Mouse (Mus musculus): ENCODE results near the gene Sept1. TPM values are rescaled to one million over a fixed set of nuclear protein-coding genes. Genes with fewer than 3 reads are reported as not detected.

Gene Sept1
- 41.3 and 47.7 TPM in 2 replicates for total RNA-seq (2014; fragmentation: Nextera tagmentation)
- 24.8 and 25.5 TPM in 2 replicates for total RNA-seq (2017)

GRCm38 (mm10) chr7:127232622-127233367, at the start of gene Sept1, which contains the start of gene Zfp553:
Sept1 (minus strand) TSS chr7:127233130.
Zfp553 (plus strand) TSS chr7:127233061.
- ATAC-seq (replicated peaks; ENCODE audit: low FRiP score, low TSS enrichment, poor library complexity, severe bottlenecking), result peak; percentile 65

GRCm38 (mm10) chr7:127282190-127282589, 49.3 kb upstream of the Sept1 start:
- no peak for ATAC-seq (replicated peaks; ENCODE audit: low FRiP score, low TSS enrichment, poor library complexity, severe bottlenecking)

GRCm38 (mm10) chr7:127281114-127281513, 48.2 kb upstream of the Sept1 start:
- 0 out of 2 replicates have a peak, but pooled peaks have one; percentile 39 for ATAC-seq (replicated peaks; ENCODE audit: low FRiP score, low TSS enrichment, poor library complexity, severe bottlenecking)

DNA sequence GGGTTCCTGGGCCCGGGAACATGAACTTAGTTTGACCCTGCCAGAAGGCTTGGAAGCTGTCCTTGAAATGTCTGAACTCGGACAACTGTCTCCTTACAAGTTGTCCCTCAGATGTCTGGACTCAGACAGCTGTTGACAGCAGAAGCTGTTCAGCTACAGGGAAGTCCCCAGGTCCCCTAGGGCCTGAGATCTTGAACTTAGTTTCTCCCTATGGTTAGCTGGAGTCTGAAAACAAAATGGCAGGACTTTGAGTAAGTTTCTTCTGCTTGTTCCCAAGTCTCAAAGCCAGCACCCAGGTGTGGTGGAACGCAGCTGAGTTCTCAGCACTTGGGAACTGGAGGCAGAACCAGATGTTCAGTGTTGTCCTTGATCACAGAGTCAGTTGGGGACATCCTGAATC, 47.2 kb upstream of the Sept1 start:
- ATAC-seq (replicated peaks; ENCODE audit: low FRiP score, low TSS enrichment, poor library complexity, severe bottlenecking), result no peak

DNA sequence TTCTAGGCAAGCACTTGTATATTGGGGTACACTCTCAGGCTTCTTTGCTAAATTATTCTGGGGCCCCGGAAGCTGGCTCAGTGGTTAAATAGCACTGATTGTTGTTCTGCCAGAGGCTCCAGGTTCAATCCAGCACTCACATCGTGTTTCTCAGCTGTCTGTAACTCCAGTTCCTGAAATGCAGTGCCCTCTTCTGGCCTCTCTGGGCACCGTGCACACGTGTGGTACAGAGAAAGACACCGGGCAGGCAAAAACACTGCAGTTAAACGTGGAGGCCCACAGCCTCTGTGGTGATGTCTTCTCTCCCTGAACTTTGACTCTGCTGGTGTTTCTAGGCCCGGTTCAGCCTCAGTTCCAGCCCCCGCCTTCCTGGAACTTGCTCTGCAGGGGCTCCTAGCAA, 45.4 kb upstream of the Sept1 start:
- ATAC-seq (replicated peaks; ENCODE audit: low FRiP score, low TSS enrichment, poor library complexity, severe bottlenecking), result peak; percentile 64

GRCm38 (mm10) chr7:127276519-127276961, 43.6 kb upstream of the Sept1 start:
- ATAC-seq (replicated peaks; ENCODE audit: low FRiP score, low TSS enrichment, poor library complexity, severe bottlenecking), result no peak

GRCm38 (mm10) chr7:127273925-127274789, 41.2 kb upstream of the Sept1 start, which contains the start of gene Sephs2:
Sephs2 (minus strand) TSS chr7:127274055.
- ATAC-seq (replicated peaks; ENCODE audit: low FRiP score, low TSS enrichment, poor library complexity, severe bottlenecking), result peak; percentile 88

DNA sequence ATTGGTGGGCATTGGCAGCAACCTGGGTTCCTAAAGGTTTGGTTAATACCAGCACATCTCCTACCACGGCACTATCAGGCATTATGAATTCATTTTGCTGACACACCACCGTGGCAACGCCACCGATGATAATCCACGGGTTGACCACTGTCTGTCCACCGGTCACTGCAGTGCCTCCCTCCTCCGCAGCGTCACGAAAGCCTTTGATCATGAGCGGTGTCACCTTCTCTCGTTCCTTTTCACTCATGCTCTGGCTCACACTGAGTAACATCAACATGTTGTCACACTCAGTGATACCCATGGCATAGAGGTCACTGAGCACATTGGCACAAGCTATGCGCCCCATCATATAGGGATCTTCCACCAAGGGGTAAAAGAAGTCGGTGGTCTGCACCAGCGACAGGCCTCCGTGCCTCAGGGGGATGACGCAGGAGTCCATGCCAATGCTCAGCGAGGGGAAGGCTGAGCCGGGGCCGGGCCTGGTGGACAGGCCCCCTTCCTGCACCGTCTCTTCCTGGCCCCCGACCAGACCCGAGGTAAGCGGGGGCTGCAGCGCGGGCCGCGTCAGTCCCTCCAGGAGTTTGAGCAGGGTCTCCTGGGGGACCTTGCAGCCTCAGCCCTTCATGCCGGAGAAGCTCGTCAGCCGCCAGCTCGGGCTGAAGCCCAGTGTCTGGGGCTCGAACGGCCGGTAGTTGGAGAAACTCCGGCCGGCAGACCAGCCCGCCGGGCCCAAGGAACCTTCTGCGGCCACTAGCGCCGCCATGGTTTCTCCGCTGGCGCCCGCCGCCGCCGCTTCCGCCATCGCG, 40.4 kb upstream of the Sept1 start:
- ATAC-seq (replicated peaks; ENCODE audit: low FRiP score, low TSS enrichment, poor library complexity, severe bottlenecking), result 0 out of 2 replicates have a peak, but pooled peaks have one; percentile 18

- ATAC-seq (replicated peaks; ENCODE audit: low FRiP score, low TSS enrichment, poor library complexity, severe bottlenecking), result no peak
These were observed 39.6 kb upstream of the Sept1 start for GRCm38 (mm10) chr7:127272566-127272965.

DNA sequence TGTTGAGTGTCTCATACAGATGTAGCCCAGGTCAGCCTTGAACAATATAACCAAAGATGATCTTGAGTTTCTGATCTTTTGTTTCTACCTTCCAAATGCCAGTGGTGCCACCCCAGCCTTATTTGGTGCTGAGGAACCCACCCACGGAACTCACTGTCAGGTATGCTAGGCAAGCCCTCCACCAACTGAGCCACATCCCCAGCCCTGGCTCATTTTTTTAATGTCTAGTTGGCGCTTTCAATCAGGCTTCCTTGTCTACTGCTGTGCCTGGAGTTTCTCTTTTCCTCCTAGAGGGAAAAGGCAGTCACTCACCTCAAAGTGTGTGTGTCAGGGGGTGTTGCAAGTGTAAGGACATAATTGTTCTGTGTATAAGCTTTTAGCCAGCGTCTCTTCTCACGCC, 38.2 kb upstream of the Sept1 start:
- no peak for ATAC-seq (replicated peaks; ENCODE audit: low FRiP score, low TSS enrichment, poor library complexity, severe bottlenecking)

DNA sequence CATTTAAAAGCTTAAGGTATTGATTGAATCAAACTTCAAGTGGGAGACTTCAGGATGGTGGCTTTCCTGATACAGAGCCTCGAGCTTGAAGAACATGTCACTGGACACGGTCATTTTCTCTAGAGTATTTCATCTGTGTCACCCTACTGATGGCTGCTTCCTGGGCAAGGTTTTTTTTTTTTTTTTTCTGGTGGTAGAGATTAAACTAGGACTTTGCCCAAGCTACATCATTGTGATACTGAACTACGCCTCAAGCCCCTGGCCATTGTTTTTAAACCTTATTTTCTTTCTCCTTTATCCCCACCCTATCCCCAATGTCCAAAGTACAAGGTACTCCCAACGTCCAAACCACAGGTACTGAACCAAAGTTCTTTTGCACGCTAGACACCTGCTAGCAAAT, 37.7 kb upstream of the Sept1 start:
- no peak for ATAC-seq (replicated peaks; ENCODE audit: low FRiP score, low TSS enrichment, poor library complexity, severe bottlenecking)

GRCm38 (mm10) chr7:127270256-127270655, 37.3 kb upstream of the Sept1 start:
- ATAC-seq (replicated peaks; ENCODE audit: low FRiP score, low TSS enrichment, poor library complexity, severe bottlenecking), result no peak

DNA sequence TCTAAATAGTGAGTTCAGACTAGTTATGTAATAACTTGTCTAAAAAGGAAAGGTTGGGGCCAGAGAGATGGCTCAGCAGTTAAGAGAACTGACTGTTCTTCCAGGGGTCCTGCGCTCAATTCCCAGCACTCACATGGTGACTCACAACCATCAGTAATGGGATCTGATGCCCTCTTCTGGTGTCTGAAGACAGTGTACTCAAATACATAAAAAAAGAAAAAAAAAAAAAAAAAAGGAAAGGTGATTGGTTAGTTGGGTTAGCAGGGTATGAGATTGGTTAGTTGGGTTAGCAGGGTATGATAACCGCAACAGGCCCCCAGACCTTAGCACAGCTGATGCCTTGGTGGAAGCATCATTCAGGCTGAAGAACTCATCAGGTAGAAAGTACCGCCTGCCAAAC, 30.6 kb upstream of the Sept1 start:
- no peak for ATAC-seq (replicated peaks; ENCODE audit: low FRiP score, low TSS enrichment, poor library complexity, severe bottlenecking)

DNA sequence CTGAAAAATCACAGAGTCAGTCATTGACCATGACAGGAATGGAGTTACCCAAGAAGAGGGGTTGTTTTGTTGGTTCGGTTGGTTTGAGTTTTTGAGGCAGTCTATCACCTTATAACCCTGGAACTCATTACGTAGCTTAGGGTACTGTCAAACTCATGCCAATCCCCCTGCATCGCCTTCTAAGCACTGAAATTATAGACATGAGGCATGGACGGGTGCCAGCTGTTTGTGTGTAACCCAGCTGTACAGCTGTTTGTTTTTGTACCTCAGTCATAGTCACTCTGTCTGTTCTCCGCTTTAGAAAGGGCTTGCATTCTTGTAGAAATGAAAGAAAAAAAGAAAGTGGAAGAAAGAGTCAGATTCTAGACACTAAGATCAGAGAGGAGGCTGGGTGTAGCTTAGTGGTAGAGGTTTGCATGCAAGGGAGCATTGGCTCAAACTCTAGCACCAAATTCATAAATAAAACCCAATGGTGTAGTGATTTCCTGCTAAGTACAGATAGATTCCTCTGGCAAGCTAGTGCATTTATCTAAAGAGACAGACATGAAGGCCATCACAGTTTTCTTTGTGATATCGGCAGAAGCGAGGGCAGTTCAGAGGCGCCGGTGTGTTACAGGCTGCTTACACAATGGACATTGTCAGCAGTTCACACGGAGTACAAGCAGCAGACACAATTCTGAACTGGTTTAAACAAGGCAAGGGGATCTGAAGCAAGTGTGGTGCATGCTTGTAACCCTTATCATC, 29.5 kb upstream of the Sept1 start:
- ATAC-seq (replicated peaks; ENCODE audit: low FRiP score, low TSS enrichment, poor library complexity, severe bottlenecking), result peak; percentile 47

DNA sequence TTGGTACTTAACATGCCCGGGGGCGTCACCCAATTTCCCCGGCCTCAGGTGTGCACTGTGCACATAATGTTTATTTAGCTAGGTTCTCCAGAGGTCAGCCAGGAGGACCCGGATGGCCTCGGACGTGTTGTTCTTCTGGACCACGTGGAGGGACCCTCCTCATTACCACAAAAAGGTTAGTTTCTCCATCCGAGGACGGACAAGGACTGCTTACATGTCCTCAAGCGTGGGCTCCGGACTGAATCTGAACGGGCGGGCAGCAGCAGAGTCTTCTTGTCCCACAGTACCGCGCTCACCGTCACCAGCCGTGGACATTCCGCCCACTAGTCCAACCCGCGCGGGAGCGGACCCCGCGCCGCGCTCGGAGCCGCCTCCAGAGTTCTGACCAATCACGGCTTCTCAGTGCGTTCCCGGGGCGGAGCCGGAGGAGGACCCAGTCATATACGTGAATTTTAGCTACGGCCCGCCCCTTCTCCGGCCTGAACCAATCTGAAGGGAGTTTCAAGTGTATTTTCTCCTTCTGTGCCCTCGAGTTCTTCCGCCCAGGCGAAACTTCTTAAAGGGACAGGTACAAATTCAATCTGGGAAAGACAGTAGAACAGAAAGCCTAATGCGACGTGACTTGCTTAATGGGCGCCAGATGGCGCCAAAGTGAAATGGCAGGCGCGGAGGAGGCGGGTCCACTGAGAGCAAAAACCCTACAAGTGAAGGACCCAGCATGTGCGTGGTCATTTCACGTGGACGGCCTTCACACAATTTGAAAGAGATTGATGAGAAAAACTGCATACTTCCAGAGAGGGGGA, 27.6 kb upstream of the Sept1 start, which contains the start of gene Dctpp1:
Dctpp1 (minus strand) TSS at position 401 of the 803 bp plus-strand sequence.
- ATAC-seq (replicated peaks; ENCODE audit: low FRiP score, low TSS enrichment, poor library complexity, severe bottlenecking), result peak; percentile 90

DNA sequence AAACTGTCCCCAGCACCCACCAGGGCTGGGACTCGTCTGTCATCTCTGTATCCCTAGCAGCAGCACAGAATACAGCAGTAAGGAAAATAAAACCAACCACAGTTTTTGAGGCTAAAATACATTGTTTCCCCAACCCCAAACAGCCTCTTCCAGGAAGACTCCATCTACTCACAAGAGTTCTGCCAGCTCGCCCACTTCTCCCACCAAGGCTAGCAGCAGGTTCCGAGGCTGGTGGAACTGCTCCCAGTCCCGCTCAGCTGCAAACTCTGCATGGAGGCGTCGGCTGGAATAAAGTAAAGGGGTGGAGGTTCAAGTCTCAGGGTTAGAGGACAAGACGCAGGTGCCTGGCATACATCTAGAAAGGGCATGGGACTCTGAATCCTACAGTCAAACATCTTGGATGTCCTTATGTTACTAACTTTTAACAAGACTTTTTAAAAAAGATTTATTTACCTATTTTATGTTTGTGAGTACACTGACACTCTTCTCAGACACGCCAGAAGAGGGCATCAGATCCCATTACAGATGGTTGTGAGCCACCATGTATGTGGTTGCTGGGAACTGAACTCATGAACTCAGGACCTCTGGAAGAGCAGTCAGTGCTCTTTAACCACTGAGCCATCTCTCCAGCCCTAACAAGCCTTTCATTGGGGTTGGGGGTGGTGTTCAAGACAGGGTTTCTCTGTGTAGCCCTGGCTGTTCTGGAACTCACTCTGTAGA, 26.4 kb upstream of the Sept1 start:
- ATAC-seq (replicated peaks; ENCODE audit: low FRiP score, low TSS enrichment, poor library complexity, severe bottlenecking), result no peak

DNA sequence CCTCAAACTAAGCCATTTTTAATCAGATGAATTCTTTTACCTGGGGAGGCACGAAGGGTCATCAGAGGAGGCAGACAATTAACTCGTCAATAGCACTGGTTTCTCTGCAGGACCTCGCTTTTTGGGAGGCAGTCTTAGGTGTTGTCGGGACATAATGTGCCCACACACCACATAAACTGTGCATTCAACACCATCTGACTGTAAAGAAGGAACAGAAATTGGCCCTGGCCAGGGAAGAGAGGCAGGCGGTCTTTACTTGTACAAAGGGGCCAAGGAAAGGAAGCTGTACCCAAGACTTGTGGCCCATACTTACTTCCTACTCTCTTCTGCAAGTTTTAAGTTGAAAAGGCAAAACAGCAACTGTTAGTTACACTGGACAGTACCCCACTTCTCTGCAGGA, 23.6 kb upstream of the Sept1 start:
- no peak for ATAC-seq (replicated peaks; ENCODE audit: low FRiP score, low TSS enrichment, poor library complexity, severe bottlenecking)

All from megakaryocyte-erythroid progenitor cell, adult 5-6 weeks (primary cell).